Mouse (Mus musculus) midbrain, embryonic 15.5 days (tissue): Measurements from ENCODE around the gene Sco2. TPM values are rescaled to one million over a fixed set of nuclear protein-coding genes. Genes with fewer than 3 reads are reported as not detected.

ENCODE experiments used
- ATAC-seq: fragments of 200-750 bp; cut with Nextera tagmentation; replicated peaks from 2 replicates; pipeline ENCODE4 v1.8.0; 2017; ENCODE audit warnings: moderate TSS enrichment
- H3K27ac ChIP-seq: fragments of 300-500 bp; sonication (generic); 2 replicates; pipeline ENCODE4 v1.5.1; 2015; ENCODE audit warnings: mild to moderate bottlenecking, inconsistent platforms
- H3K27me3 ChIP-seq: fragments of 300-500 bp; sonication (generic); replicated peaks from 2 replicates; pipeline ENCODE4 v1.6.1; 2015; ENCODE audit warnings: inconsistent platforms
- H3K36me3 ChIP-seq: fragments of 300-500 bp; sonication (generic); replicated peaks from 2 replicates; pipeline ENCODE4 v1.6.1; 2015; ENCODE audit warnings: inconsistent platforms
- H3K4me1 ChIP-seq: fragments of 300-500 bp; sonication (generic); 2 replicates; pipeline ENCODE4 v1.6.1; 2015; ENCODE audit warnings: inconsistent platforms
- H3K4me2 ChIP-seq: fragments of 300-500 bp; sonication (generic); 2 replicates; pipeline ENCODE4 v1.6.1; 2015; ENCODE audit warnings: inconsistent platforms, mild to moderate bottlenecking, moderate library complexity
- H3K4me3 ChIP-seq: fragments of 300-500 bp; sonication (generic); 2 replicates; pipeline ENCODE4 v1.5.1; 2015; ENCODE audit warnings: mild to moderate bottlenecking, inconsistent platforms
- H3K9ac ChIP-seq: fragments of 300-500 bp; sonication (generic); 2 replicates; pipeline ENCODE4 v1.6.1; 2015; ENCODE audit warnings: mild to moderate bottlenecking, inconsistent platforms
- H3K9me3 ChIP-seq: fragments of 300-500 bp; sonication (generic); 2 replicates; pipeline ENCODE4 v1.6.1; 2016; ENCODE audit warnings: inconsistent platforms
- WGBS: fragments of 180-500 bp; shearing (Covaris S2); methylation state at CpG from one replicate; pipeline ENCODE4 v1.1.7; 2015; ENCODE audit warnings: mixed read lengths; 5-methylcytosine and 5-hydroxymethylcytosine counted together
- polyA plus RNA-seq: library from polyadenylated mRNA; unstranded; fragments of >200 nt; fragmentation: Nextera tagmentation; extraction: Ambion mirVana; gene quantifications from 2 replicates; pipeline ENCODE4 v1.2.1, GENCODE M21; 2015

Sco2 gene
- polyA plus RNA-seq, 1 experiment from 2014 or later, result 15.8 TPM

DNA sequence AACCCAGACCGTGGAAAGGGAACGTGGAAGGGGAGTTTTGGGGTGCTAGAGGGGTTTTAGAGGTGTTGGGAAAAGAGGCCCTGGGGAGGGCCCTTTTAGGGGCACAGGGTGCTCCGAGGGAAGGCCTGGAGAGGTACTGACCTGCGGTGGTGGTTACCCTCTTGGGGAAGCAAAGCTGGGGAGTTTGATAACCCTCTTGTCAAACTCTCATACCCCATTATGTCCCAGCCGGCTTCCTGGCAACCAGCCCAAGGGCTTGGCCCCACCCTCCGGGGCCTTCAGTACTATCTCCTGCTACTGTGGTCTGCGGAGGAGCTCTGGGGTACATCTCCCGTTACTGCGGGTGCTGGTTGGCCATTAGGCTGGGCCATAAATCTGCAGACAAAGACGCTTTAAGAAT, 5.8 kb upstream of the Sco2 start:
- peaks cover 42% of the 10 kb centered on the region for H3K27me3 ChIP-seq
- peak overlapping the region; percentile 36; the same call in 1 of the 2 replicates for H3K9ac ChIP-seq
- H3K9me3 ChIP-seq, result no peaks in the 10 kb centered on the region
- H3K4me2 ChIP-seq, result peak overlapping the region; percentile 69
- 15% methylated on average over 10 of the region's 10 CpGs for WGBS
- no peak for ATAC-seq
- H3K36me3 ChIP-seq, result no peaks in the 10 kb centered on the region
- peak overlapping the region; percentile 34 for H3K4me3 ChIP-seq
- H3K27ac ChIP-seq, result no peak overlapping the region
- peaks cover 20% of the 10 kb centered on the region for H3K4me1 ChIP-seq

GRCm38 (mm10) chr15:89378831-89379401, 5.3 kb upstream of the Sco2 start, which contains the start of gene Odf3b:
Gene Odf3b (minus strand): TSS chr15:89379282.
- peak; percentile 37; the same call in 1 of the 2 replicates for ATAC-seq
- WGBS, result 1% methylated on average over 33 of the region's 33 CpGs
- Histone ChIP-seq H3K4me1 (peaks cover 24% of the 10 kb centered on the region), H3K36me3 (no peaks in the 10 kb centered on the region), H3K27me3 (peaks cover 42% of the 10 kb centered on the region), H3K4me3 (peak within 1 kb of the TSS; percentile 34), H3K27ac (no peak within 1 kb of the TSS), H3K4me2 (peak within 1 kb of the TSS; percentile 69), H3K9me3 (no peaks in the 10 kb centered on the region), H3K9ac (peak within 1 kb of the TSS; percentile 36)

- Histone ChIP-seq H3K9me3 (no peaks in the 10 kb centered on the region), H3K4me3 (peak overlapping the region; percentile 34), H3K27ac (no peak overlapping the region), H3K4me2 (peak overlapping the region; percentile 69), H3K36me3 (no peaks in the 10 kb centered on the region), H3K4me1 (peaks cover 26% of the 10 kb centered on the region), H3K9ac (peak overlapping the region; percentile 36), H3K27me3 (peaks cover 42% of the 10 kb centered on the region)
- no peak for ATAC-seq
- 11% methylated on average over 46 of the region's 46 CpGs for WGBS
These were observed 4.5 kb upstream of the Sco2 start for GRCm38 (mm10) chr15:89377938-89378828.

DNA sequence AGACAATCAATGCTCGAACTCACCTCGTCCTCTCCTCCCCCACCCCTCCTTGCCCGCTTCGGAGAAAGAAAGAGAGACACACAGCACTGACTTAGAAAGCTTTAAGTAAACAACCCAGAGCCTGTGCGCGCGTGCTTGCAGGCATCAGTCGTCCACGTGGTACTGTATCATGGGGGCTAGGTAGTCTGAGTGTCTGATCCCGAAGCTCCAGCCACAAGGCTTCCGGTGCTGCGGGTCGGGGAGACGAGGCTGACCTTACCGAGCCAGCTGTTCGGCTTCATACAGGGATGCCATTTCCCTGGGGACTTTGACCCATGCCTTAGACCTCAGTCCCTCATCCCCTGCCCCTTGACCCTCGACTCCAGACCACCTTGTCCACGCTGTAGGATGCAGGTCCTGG, 3.7 kb upstream of the Sco2 start:
- 5% methylated on average over 18 of the region's 18 CpGs for WGBS

GRCm38 (mm10) chr15:89376957-89377356, 3.3 kb upstream of the Sco2 start, which contains the start of gene Tymp:
Gene Tymp (minus strand): TSS chr15:89377039.
- no peaks in the 10 kb centered on the region for H3K9me3 ChIP-seq
- no peak within 1 kb of the TSS for H3K4me3 ChIP-seq
- 24% methylated on average over 16 of the region's 16 CpGs for WGBS
- H3K4me1 ChIP-seq, result peaks cover 34% of the 10 kb centered on the region
- no peak within 1 kb of the TSS for H3K9ac ChIP-seq
- H3K36me3 ChIP-seq, result peaks cover 3% of the 10 kb centered on the region; the same call in 1 of the 2 replicates
- H3K27me3 ChIP-seq, result peaks cover 42% of the 10 kb centered on the region
- no peak within 1 kb of the TSS for H3K27ac ChIP-seq
- H3K4me2 ChIP-seq, result no peak within 1 kb of the TSS
- ATAC-seq, result no peak

More for the DNA sequence above, 3.7 kb upstream of the Sco2 start:
- ATAC-seq, result no peak
- H3K9ac ChIP-seq, result no peak overlapping the region
- no peak overlapping the region for H3K4me2 ChIP-seq
- H3K36me3 ChIP-seq, result no peaks in the 10 kb centered on the region
- H3K4me3 ChIP-seq, result no peak overlapping the region
- H3K27ac ChIP-seq, result no peak overlapping the region
- no peaks in the 10 kb centered on the region for H3K9me3 ChIP-seq
- peaks cover 42% of the 10 kb centered on the region for H3K27me3 ChIP-seq
- peaks cover 34% of the 10 kb centered on the region for H3K4me1 ChIP-seq

- ATAC-seq, result no peak
- no peak overlapping the region for H3K9ac ChIP-seq
- no peak overlapping the region for H3K27ac ChIP-seq
- no peak overlapping the region for H3K4me3 ChIP-seq
- H3K36me3 ChIP-seq, result peaks cover 12% of the 10 kb centered on the region; the same call in 1 of the 2 replicates
- H3K4me2 ChIP-seq, result no peak overlapping the region
- peaks cover 42% of the 10 kb centered on the region for H3K27me3 ChIP-seq
- no peaks in the 10 kb centered on the region for H3K9me3 ChIP-seq
- peaks cover 34% of the 10 kb centered on the region for H3K4me1 ChIP-seq
- WGBS, result 79% methylated on average over 7 of the region's 7 CpGs
These were observed 2.4 kb upstream of the Sco2 start for GRCm38 (mm10) chr15:89376040-89376439.

DNA sequence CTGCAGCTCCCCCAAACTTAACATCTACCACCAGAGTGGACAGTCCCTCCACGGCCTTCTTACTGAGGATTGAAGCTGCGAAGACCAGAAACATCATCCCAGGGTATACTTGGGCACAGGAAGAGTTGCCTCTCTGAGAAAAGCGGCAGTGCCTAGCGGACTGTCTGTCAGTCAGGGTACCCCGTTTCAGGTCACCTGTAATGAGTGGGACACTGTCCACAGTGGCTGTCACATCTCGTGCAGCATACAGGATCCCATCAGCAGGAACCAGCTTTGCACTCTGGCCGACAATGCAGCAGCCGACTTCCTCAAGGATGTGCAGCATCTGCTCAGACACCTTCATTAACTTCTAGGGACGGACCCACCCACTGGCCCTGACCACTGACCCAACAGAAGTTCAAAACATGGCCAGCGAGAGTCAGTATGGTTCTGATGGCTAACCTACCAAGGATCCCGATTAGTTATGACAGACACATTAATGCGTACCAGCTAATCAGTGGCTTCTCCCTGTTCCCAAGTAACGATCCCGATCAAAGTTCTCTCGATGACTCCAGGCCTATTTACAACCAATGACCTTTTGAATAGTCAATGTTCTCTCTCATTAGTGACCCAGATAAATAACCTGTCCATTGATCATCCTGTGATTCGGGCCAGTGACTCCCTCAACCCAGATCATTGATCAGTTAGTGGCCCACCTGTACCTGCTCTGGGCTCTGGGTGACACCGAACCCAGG, 1.3 kb upstream of the Sco2 start:
- H3K9ac ChIP-seq, result no peak overlapping the region

GRCm38 (mm10) chr15:89374340-89374739, 694 bp upstream of the Sco2 start:
- peak overlapping the region; percentile 85 for H3K9ac ChIP-seq
- H3K27ac ChIP-seq, result peak overlapping the region; percentile 95
- H3K36me3 ChIP-seq, result peaks cover 28% of the 10 kb centered on the region
- WGBS, result 45% methylated on average over 9 of the region's 9 CpGs
- peak overlapping the region; percentile 88 for H3K4me3 ChIP-seq
- H3K27me3 ChIP-seq, result peaks cover 35% of the 10 kb centered on the region
- H3K4me2 ChIP-seq, result peak overlapping the region; percentile 85
- H3K9me3 ChIP-seq, result no peaks in the 10 kb centered on the region
- H3K4me1 ChIP-seq, result peaks cover 31% of the 10 kb centered on the region
- no peak; the same call in 1 of the 2 replicates for ATAC-seq

More for the DNA sequence above, 1.3 kb upstream of the Sco2 start:
- H3K27me3 ChIP-seq, result peaks cover 39% of the 10 kb centered on the region
- ATAC-seq, result no peak
- no peaks in the 10 kb centered on the region for H3K9me3 ChIP-seq
- H3K27ac ChIP-seq, result no peak overlapping the region
- H3K4me1 ChIP-seq, result peaks cover 34% of the 10 kb centered on the region
- H3K4me3 ChIP-seq, result no peak overlapping the region
- H3K4me2 ChIP-seq, result peak overlapping the region; percentile 85
- peaks cover 23% of the 10 kb centered on the region; the same call in 1 of the 2 replicates for H3K36me3 ChIP-seq
- WGBS, result 93% methylated on average over 17 of the region's 17 CpGs

DNA sequence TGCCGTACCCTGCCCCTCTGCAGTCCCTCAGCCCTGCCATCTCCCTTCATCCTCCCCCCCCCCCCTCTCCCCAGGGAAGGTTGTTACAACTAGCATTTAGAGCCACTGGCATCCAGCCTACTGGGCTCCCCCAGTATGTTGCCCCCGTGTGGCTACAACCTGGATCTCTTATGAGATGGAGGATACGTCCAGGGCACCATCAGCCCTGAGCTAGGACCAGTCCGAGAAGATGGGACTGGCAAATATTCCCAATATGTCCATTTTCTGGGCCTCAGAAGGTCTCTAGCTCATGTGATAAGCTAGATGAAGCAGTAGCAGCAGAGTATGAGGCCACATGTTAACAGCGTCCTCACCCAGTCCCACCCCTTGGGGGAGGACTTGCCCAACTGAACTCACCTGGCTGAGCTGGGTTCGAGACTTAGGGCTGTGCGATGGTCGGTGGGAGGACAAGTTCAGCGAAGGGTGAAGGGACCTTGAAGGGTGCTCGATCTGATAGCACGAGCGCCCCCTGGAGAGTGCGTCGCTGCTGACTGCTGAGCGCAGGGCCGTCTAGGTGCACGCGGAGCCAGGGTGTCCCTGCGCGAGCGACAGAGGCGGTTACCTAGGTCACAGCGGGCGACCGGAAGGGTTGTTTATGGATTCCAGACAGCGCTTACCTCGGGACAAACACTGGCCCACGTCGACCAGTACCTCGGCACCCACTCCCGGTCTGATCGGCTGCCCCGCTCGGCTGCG, 452 bp downstream of the Sco2 start:
- H3K27me3 ChIP-seq, result peaks cover 24% of the 10 kb centered on the region
- H3K4me2 ChIP-seq, result peak overlapping the region; percentile 85
- peaks cover 20% of the 10 kb centered on the region for H3K4me1 ChIP-seq
- H3K36me3 ChIP-seq, result peaks cover 37% of the 10 kb centered on the region
- H3K27ac ChIP-seq, result peak overlapping the region; percentile 95
- H3K4me3 ChIP-seq, result peak overlapping the region; percentile 88
- whole genome bisulfite sequencing, result 1% methylated on average over 35 of the region's 35 CpGs
- H3K9ac ChIP-seq, result peak overlapping the region; percentile 85
- peak; percentile 80 for ATAC-seq
- H3K9me3 ChIP-seq, result no peaks in the 10 kb centered on the region

- Histone ChIP-seq H3K4me2 (peak overlapping the region; percentile 85), H3K9ac (no peak overlapping the region; the same call in 1 of the 2 replicates), H3K27me3 (peaks cover 17% of the 10 kb centered on the region), H3K36me3 (peaks cover 44% of the 10 kb centered on the region), H3K4me1 (peaks cover 17% of the 10 kb centered on the region), H3K9me3 (no peaks in the 10 kb centered on the region), H3K27ac (no peak overlapping the region), H3K4me3 (peak overlapping the region; percentile 88)
- no peak for ATAC-seq
- WGBS, result 88% methylated on average over 7 of the region's 7 CpGs
These were observed 1.1 kb downstream of the Sco2 start for GRCm38 (mm10) chr15:89372536-89372935.

DNA sequence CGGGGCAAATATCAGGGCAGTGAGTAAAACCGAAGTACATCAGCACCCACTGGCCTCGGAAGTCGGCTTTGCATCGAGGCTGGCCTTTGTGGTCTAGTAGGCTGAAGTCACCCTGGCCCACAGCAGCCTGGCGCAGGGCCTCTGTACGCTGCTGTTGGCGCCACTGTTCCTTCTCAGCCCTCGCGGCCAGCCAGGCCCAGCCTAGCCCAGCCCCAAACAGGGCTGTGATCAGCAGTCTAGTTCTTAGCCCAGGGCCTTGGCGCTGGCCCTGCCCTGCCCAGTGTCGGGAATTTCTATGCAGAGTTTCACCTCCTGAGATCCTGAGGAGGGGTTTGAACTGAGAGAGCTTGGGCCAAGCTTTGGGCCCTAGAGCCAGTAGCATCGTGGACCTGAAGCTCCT, 1.6 kb downstream of the Sco2 start:
- WGBS, result 86% methylated on average over 13 of the region's 13 CpGs
- no peak for ATAC-seq
- H3K36me3 ChIP-seq, result peaks cover 48% of the 10 kb centered on the region

More for the DNA sequence above, 1.6 kb downstream of the Sco2 start:
- H3K9ac ChIP-seq, result no peak overlapping the region
- H3K4me1 ChIP-seq, result peaks cover 17% of the 10 kb centered on the region
- H3K27ac ChIP-seq, result no peak overlapping the region
- H3K27me3 ChIP-seq, result peaks cover 12% of the 10 kb centered on the region
- H3K4me2 ChIP-seq, result no peak overlapping the region
- H3K4me3 ChIP-seq, result no peak overlapping the region
- H3K9me3 ChIP-seq, result no peaks in the 10 kb centered on the region
